Mouse (Mus musculus): Measurements from ENCODE around the gene Sgta. TPM values are rescaled to one million over a fixed set of nuclear protein-coding genes. Genes with fewer than 3 reads are reported as not detected.

Gene Sgta
- polyA plus RNA-seq, 2 experiments = 38.4 to 43.8 TPM

- H3K9ac ChIP-seq (replicated peaks) = no peak overlapping the region
- ATAC-seq (ENCODE audit: insufficient read depth) (no peak), DNase-seq (ENCODE audit: low read depth in 3 of 3, low spot score in 3 of 3) (no peak)
- WGBS (ENCODE audit: insufficient replicate concordance) = 5% methylated on average over 7 of the region's 7 CpGs
- H3K36me3 ChIP-seq (replicated peaks; ENCODE audit: control insufficient read depth, insufficient read depth, low read depth) = no peaks in the 10 kb centered on the region
- H3K4me1 ChIP-seq (replicated peaks; ENCODE audit: control insufficient read depth in 2 of 2, insufficient read depth in 2 of 2, low read length in 1 of 2) = peaks cover 5 to 7% of the 10 kb centered on the region in 2 experiments; a peak in 3 of 4 replicates
- no peaks in the 10 kb centered on the region; the same call in 1 of the 2 replicates for H3K27me3 ChIP-seq (ENCODE audit: control insufficient read depth, insufficient read depth, low read length)
- H3K9me3 ChIP-seq (ENCODE audit: control insufficient read depth, low read length) = no peaks in the 10 kb centered on the region
- TF ChIP-seq EP300 (IDR thresholded peaks at IDR 0.05; ENCODE audit: low read depth) (no peak), CTCF (IDR thresholded peaks at IDR 0.05; ENCODE audit: low read depth) (peak; percentile 91)
- no peak overlapping the region for H3K4me2 ChIP-seq (ENCODE audit: low read depth)
- no peak overlapping the region for H3K27ac ChIP-seq
- H3K4me3 ChIP-seq (ENCODE audit: insufficient read depth in 1 of 2, low read depth in 2 of 2, low read length in 2 of 2) = no peak overlapping the region
Observed at GRCm38 (mm10) chr10:81016645-81017044, 43.3 kb downstream of the Sgta start.

GRCm38 (mm10) chr10:81015666-81016065, 44.3 kb downstream of the Sgta start:
- no peak overlapping the region for H3K9ac ChIP-seq (replicated peaks)
- no peaks in the 10 kb centered on the region; the same call in 1 of the 2 replicates for H3K27me3 ChIP-seq (ENCODE audit: control insufficient read depth, insufficient read depth, low read length)
- no peak for DNase-seq (ENCODE audit: low read depth in 3 of 3, low spot score in 3 of 3)
- no peak overlapping the region for H3K4me3 ChIP-seq (ENCODE audit: insufficient read depth in 1 of 2, low read depth in 2 of 2, low read length in 2 of 2)
- no peaks in the 10 kb centered on the region for H3K36me3 ChIP-seq (replicated peaks; ENCODE audit: control insufficient read depth, insufficient read depth, low read depth)
- TF ChIP-seq CTCF (IDR thresholded peaks at IDR 0.05; ENCODE audit: low read depth) (no peak), EP300 (IDR thresholded peaks at IDR 0.05; ENCODE audit: low read depth) (no peak)
- no peak overlapping the region for H3K27ac ChIP-seq
- H3K4me2 ChIP-seq (ENCODE audit: low read depth) = no peak overlapping the region
- WGBS (ENCODE audit: insufficient replicate concordance) = 57% methylated on average over 2 of the region's 2 CpGs
- peaks cover 5 to 7% of the 10 kb centered on the region in 2 experiments; a peak in 3 of 4 replicates for H3K4me1 ChIP-seq (replicated peaks; ENCODE audit: control insufficient read depth in 2 of 2, insufficient read depth in 2 of 2, low read length in 1 of 2)
- no peak for ATAC-seq (ENCODE audit: insufficient read depth)
- no peaks in the 10 kb centered on the region for H3K9me3 ChIP-seq (ENCODE audit: control insufficient read depth, low read length)

GRCm38 (mm10) chr10:81014393-81015384, 45.3 kb downstream of the Sgta start, which contains the start of gene Gng7:
Gene Gng7, minus strand, starts transcription at chr10:81014945.
- Histone ChIP-seq H3K27ac (no peak within 1 kb of the TSS), H3K36me3 (replicated peaks; ENCODE audit: control insufficient read depth, insufficient read depth, low read depth) (no peaks in the 10 kb centered on the region), H3K4me2 (ENCODE audit: low read depth) (peak within 1 kb of the TSS; percentile 56), H3K27me3 (ENCODE audit: control insufficient read depth, insufficient read depth, low read length) (no peaks in the 10 kb centered on the region), H3K4me1 (replicated peaks; ENCODE audit: control insufficient read depth in 2 of 2, insufficient read depth in 2 of 2, low read length in 1 of 2) (peaks cover 5 to 7% of the 10 kb centered on the region in 2 experiments; a peak in 3 of 4 replicates), H3K9ac (replicated peaks) (no peak within 1 kb of the TSS), H3K9me3 (ENCODE audit: control insufficient read depth, low read length) (no peaks in the 10 kb centered on the region), H3K4me3 (ENCODE audit: insufficient read depth in 1 of 2, low read depth in 2 of 2, low read length in 2 of 2) (peak within 1 kb of the TSS in 1 of 2 experiments; percentile 15; a peak in 2 of 4 replicates)
- TF ChIP-seq EP300 (IDR thresholded peaks at IDR 0.05; ENCODE audit: low read depth) (no peak), CTCF (IDR thresholded peaks at IDR 0.05; ENCODE audit: low read depth) (no peak)
- WGBS (ENCODE audit: insufficient replicate concordance) = 8% methylated on average over 31 of the region's 31 CpGs
- DNase-seq (ENCODE audit: low read depth in 3 of 3, low spot score in 3 of 3) = peak; percentile 81 to 84 (median 82)
- ATAC-seq (ENCODE audit: insufficient read depth) = peak; percentile 96

- H3K9me3 ChIP-seq (ENCODE audit: control insufficient read depth, low read length) = no peaks in the 10 kb centered on the region
- H3K36me3 ChIP-seq (replicated peaks; ENCODE audit: control insufficient read depth, insufficient read depth, low read depth) = no peaks in the 10 kb centered on the region
- TF ChIP-seq EP300 (IDR thresholded peaks at IDR 0.05; ENCODE audit: low read depth) = no peak
- ATAC-seq (ENCODE audit: insufficient read depth) = no peak
- no peak overlapping the region for H3K4me3 ChIP-seq (ENCODE audit: insufficient read depth in 1 of 2, low read depth in 2 of 2, low read length in 2 of 2)
- H3K4me2 ChIP-seq (ENCODE audit: low read depth) = no peak overlapping the region
- WGBS (ENCODE audit: insufficient replicate concordance) = 58% methylated on average over 6 of the region's 6 CpGs
- DNase-seq (ENCODE audit: low read depth in 3 of 3, low spot score in 3 of 3) = no peak
- H3K4me1 ChIP-seq (replicated peaks; ENCODE audit: control insufficient read depth in 2 of 2, insufficient read depth in 2 of 2, low read length in 1 of 2) = peaks cover 5 to 7% of the 10 kb centered on the region in 2 experiments; a peak in 3 of 4 replicates
- no peak overlapping the region for H3K27ac ChIP-seq
- H3K27me3 ChIP-seq (ENCODE audit: control insufficient read depth, insufficient read depth, low read length) = no peaks in the 10 kb centered on the region
- H3K9ac ChIP-seq (replicated peaks) = no peak overlapping the region
Observed at GRCm38 (mm10) chr10:81010851-81011250, 49.1 kb downstream of the Sgta start.

GRCm38 (mm10) chr10:81007240-81007639, 52.7 kb downstream of the Sgta start:
- DNase-seq (ENCODE audit: low read depth in 3 of 3, low spot score in 3 of 3) = no peak
- Histone ChIP-seq H3K27me3 (ENCODE audit: control insufficient read depth, insufficient read depth, low read length) (no peaks in the 10 kb centered on the region), H3K9ac (replicated peaks) (no peak overlapping the region), H3K36me3 (replicated peaks; ENCODE audit: control insufficient read depth, insufficient read depth, low read depth) (no peaks in the 10 kb centered on the region), H3K4me2 (ENCODE audit: low read depth) (no peak overlapping the region), H3K4me3 (ENCODE audit: insufficient read depth in 1 of 2, low read depth in 2 of 2, low read length in 2 of 2) (no peak overlapping the region), H3K4me1 (replicated peaks; ENCODE audit: control insufficient read depth in 2 of 2, insufficient read depth in 2 of 2, low read length in 1 of 2) (no peaks in the 10 kb centered on the region), H3K27ac (no peak overlapping the region), H3K9me3 (ENCODE audit: control insufficient read depth, low read length) (no peaks in the 10 kb centered on the region)
- WGBS (ENCODE audit: insufficient replicate concordance) = 30% methylated on average over 7 of the region's 7 CpGs
- TF ChIP-seq EP300 (IDR thresholded peaks at IDR 0.05; ENCODE audit: low read depth) (no peak), CTCF (IDR thresholded peaks at IDR 0.05; ENCODE audit: low read depth) (no peak)
- ATAC-seq (ENCODE audit: insufficient read depth) = no peak
